Mouse (Mus musculus) G1E (cell line): Measurements from ENCODE around the gene Gm49333.

Experiments used
- CTCF ChIP-seq: IDR thresholded peaks from 2 replicates; pipeline ENCODE4 v1.5.1; 2012; ENCODE audit warnings: low read depth, low read length, inconsistent platforms, mixed read lengths
- GATA1 ChIP-seq: IDR thresholded peaks from 2 replicates; pipeline ENCODE4 v1.6.1; 2012; ENCODE audit warnings: borderline replicate concordance, low read length, inconsistent platforms, mixed read lengths
- GATA2 ChIP-seq: IDR thresholded peaks from 2 replicates; pipeline ENCODE4 v1.6.1; 2012; ENCODE audit warnings: low read depth, low read length, inconsistent platforms, borderline replicate concordance
- POLR2AphosphoS5 ChIP-seq: IDR thresholded peaks from 2 replicates; pipeline ENCODE4 v1.6.1; 2012; ENCODE audit warnings: low read depth, low read length, inconsistent platforms; ENCODE audit not compliant: insufficient replicate concordance
- TAL1 ChIP-seq: conservative IDR thresholded peaks from 2 replicates; pipeline ENCODE4 v1.6.1; 2012; ENCODE audit warnings: low read depth, low read length, inconsistent platforms, mixed read lengths

- TF ChIP-seq CTCF (no peak), TAL1 (no peak), GATA1 (no peak), POLR2AphosphoS5 (no peak), GATA2 (no peak)
Measured at GRCm38 (mm10) chr16:20670291-20670690, 58.9 kb downstream of the Gm49333 start.
